Mouse (Mus musculus) adipocyte (in vitro differentiated cells): ENCODE data around the gene Cd80.
A peak's percentile ranks its signal among the peaks of the same experiment; 100 is the strongest.
"Not testable (repeated sequence)": the region's sequence is repeated elsewhere in the genome, so short reads cannot be mapped to it uniquely, and the experiment has no call there.

ENCODE experiments used
- DNase-seq: peaks from one replicate; pipeline ENCODE4 v3.0.0-alpha.2; 2016; ENCODE audit warnings: low spot score

Gene Cd80

GRCm38 (mm10) chr16:38455511-38456418 lies at the start of gene Cd80:
Gene Cd80, plus strand, starts transcription at chr16:38455561.
- no peak for DNase-seq

DNA sequence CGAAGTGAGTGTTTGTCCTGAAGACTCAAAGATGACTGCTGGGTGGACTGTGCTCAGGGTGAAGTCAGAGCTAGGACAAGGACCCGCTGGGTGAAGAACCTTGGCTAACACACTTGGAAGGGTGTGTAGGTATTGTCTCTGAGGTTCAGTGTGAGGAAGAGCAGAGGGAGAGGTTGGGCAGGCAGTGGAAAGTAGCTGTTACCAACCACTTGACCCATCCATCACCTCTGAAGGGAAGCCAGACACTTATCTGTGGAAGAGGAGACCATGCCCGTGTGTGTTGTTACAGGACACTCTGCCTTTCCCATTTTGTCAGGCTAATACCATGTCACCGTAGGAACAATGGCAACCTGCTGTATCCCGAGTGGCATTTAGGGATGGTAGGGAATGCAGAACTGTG lies 49.1 kb upstream of the Cd80 start:
- no peak for DNase-seq

DNA sequence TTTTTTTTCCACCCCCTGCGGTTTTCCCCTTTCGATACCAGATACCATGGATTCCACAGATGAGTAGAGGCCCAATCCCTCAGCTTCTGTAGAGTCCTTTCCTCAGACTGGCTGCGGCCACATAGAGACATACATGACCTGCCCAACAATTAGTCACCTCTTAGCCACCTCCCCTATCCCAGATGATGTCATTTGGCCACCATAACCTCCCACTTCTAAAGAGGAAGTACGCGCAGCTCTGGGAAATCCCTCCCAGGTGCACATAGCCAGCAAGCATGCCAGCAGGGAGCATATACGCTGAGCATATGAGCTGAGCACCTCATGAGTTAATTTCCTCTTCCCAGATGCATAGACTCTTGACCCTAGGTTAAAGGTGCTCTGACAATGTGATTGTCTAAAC lies 48.7 kb upstream of the Cd80 start:
- DNase-seq: no peak

- no peak for DNase-seq
Measured at GRCm38 (mm10) chr16:38407584-38407983, 47.8 kb upstream of the Cd80 start.

DNA sequence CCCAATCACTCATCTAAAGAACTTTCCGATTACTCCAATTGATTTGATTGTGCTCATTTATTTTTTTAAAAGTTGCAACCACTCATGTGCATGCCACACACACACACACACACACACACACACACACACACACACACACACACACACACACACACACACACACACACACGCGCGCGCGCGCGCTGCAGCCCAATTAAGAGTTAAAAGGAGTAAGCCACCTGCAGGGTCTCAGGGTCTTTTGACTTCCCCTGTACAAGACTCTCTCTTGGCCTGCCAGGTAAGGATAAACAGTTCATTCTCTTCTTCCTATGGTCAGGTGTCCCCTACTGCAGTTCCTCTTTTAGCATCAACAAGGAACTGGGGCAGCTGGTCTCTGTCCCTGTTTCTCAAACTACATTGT lies 46.9 kb upstream of the Cd80 start:
- no peak for DNase-seq

- no peak for DNase-seq
Measured at GRCm38 (mm10) chr16:38414953-38415352, 40.4 kb upstream of the Cd80 start.

DNA sequence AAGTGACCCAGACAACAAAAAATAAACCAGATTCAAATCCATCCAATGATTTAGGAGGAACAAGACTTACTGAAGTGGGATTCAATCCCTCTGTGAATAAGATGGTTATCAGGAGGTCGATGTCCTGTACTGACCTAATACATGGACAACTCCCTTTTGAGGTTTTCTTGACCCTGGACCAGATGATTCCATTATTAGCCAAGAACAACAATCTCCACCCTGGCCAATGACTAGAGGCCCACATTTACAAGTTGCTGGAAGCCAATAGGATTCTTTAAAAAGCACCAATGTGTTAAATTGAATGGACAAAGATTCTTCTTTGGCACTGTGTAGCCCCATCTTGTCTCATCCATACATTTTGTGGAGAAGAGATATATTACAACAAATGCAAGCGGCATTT lies 30.0 kb upstream of the Cd80 start:
- DNase-seq: peak; percentile 22

DNA sequence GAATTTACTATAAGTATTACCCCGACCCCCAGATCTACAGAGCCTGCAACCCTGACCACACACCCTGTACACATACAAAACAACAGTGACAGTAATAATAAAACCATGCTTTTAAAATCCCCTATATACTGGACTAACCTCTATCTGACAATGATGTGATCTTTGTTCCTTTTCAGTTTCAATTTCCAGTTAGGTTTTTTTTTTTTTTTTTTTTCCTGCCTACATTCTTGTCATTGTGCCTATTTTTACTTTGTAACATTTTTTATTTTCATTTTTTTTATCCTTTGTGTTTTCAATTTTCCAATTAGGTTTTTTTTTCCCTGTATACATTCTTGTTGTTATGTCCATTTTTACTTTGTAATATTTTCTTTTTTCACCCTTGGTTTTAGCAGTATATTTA lies 29.6 kb upstream of the Cd80 start:
- DNase-seq: no peak

DNA sequence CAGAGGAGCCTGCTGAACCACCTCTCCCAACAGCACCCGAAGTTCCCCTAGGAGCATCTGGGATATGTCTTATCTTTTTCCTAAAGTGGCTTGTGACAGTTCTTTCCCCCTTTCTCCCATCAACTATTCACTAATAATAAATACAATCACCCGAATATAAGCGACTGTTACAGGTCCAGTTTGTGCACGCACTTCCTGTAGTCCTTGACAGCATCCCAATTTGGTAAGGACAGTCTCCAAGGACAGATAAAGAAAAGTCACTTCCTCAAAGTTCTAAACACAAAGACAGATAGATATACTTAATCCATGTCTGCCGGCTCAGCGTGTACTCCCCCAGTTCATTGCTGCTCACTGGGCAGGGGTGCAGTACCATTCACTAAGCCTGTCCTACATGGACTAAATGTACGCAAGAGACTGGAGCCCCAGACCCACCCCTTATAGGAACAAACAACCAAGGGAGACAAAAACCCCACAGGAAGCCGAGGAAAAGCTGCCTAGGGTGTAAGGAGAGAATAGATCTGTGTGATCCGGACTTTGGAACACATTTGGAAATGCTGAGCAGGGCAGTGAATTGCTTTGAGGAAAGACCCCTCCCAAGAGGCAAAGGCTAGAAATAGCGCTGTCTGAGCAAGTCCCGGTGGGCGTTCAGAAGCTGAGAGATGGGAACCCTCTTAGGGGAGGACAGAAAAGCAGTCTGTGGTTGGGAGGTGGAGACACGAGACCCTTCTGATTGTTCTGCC lies 23.7 kb upstream of the Cd80 start:
- DNase-seq: no peak

- peak; percentile 46 for DNase-seq
Measured at GRCm38 (mm10) chr16:38432498-38433425, 22.6 kb upstream of the Cd80 start, which contains the start of gene Pla1a. Gene Pla1a, minus strand, starts transcription at chr16:38433145.

- no peak for DNase-seq
Measured at GRCm38 (mm10) chr16:38433514-38433913, 21.8 kb upstream of the Cd80 start.

DNA sequence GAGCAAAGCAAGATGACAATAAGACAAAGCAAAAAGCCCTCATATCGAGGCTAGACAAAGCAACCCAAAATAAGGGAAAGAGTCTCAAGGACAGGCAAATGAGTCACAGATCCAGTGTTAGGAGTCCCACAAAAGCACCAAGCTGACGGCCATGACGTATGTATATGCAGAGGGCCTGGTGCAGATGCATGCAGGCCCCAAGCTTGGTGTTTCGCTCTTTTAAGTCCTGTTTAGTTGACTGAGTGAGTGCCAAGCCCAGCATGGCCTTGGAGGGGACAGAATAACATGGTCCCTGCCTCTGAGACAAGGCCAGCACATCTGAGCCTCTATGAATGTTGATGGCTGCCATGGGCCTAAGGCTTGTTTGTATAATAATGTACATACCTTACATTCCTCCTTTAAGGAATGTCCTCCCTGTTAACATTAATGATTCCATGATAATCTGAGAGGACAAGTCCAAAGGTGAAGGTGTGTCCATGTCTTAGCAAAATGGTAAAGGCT lies 21.0 kb upstream of the Cd80 start:
- no peak for DNase-seq

GRCm38 (mm10) chr16:38439190-38439589 lies 16.2 kb upstream of the Cd80 start:
- no peak for DNase-seq

GRCm38 (mm10) chr16:38440403-38440802 lies 15.0 kb upstream of the Cd80 start:
- DNase-seq: no peak

DNA sequence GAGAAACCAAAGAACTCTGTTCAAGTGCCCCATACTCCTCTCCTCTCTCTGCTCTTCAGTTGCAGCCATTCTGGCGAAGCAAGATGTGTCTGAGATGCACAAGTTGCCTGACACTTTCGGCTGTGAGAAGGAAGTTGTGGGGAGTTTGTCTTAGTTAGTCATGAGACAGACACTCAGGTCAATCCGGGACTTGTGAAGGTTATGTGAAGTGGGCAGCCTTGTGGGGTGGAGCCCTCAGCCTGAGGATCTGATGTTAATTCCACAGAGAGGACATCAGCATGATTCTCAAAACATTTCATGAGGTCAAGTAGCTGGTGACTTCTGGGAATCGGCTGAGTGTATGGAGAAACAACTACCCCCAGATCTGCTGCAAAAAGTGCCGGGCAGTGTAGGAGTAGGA lies 13.8 kb upstream of the Cd80 start:
- DNase-seq: no peak

- DNase-seq: no peak
Measured at GRCm38 (mm10) chr16:38442216-38442615, 13.1 kb upstream of the Cd80 start.

GRCm38 (mm10) chr16:38443721-38444464 lies 11.5 kb upstream of the Cd80 start:
- no peak for DNase-seq

DNA sequence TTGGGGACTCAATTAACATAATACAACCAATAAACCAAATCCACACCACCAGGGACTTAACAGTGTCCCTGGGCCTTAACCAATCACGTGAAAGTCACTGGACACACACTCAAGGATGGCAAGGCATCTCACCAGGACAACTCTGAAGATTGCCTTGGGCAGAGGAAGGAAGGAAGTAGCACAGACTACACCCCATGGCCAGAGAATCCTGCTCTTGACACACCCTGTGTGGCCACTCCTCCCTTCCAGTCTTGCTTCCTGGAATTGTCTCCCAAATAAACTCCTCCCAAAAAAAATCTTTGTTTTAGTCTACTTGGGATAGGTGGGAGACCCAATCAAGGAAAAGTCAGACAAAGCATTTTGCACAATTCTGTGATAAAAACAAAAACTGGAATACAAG lies 10.3 kb upstream of the Cd80 start:
- DNase-seq: no peak

DNA sequence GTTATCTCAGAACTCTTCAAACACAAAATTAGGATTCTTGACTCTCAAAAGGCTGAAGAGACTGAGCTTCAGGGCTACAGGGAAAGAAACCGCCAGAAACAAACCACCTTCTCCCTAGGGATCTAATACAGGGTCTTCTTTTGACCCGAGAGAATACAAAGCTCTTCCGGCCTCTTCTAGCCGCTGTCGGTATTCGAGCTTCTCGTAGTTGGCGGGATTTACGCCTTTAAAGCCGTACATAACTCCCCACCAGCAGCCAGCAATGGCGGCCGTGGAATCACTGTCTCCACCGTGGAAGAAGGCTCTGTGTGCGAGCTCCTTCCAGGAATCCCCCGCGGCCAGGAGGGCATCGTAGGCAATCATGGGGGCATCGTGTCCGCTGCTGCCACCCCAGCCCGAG lies 9.8 kb upstream of the Cd80 start:
- DNase-seq: no peak

DNA sequence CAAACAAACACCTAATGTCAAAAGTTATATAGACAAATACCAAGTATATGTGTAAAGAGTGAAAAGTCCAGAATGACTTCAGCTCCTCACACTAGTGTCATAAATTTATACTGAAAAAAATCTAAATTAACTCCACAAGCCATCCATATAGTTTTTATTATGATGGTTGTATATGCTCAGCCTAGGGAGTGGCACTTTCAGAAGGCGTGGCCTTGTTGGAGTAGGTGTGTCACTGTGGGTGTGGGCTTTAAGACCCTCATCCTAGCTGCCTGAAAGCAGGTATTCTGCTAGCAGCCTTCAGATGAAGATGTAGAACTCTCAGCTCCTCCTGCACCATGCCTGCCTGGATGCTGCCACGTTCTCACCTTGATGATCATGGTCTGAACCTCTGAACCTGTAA lies 9.2 kb upstream of the Cd80 start:
- DNase-seq: not testable (repeated sequence)

- no peak for DNase-seq
Measured at GRCm38 (mm10) chr16:38447366-38447765, 8.0 kb upstream of the Cd80 start.
